Mouse (Mus musculus) C2C12 (cell line): ENCODE data around the gene Sox5. TPM values are rescaled to one million over a fixed set of nuclear protein-coding genes. Genes with fewer than 3 reads are reported as not detected.

Experiments used
- H3K27me3 ChIP-seq: one replicate; pipeline ENCODE4 v1.6.1; 2011; ENCODE audit not compliant: control insufficient read depth, insufficient read depth, insufficient read length
- H3K36me3 ChIP-seq: one replicate; pipeline ENCODE4 v1.6.1; 2011; ENCODE audit not compliant: control insufficient read depth, insufficient read depth
- H3K4me3 ChIP-seq: one replicate; pipeline ENCODE4 v1.5.1; 2011; ENCODE audit warnings: mild to moderate bottlenecking, control low read depth; ENCODE audit not compliant: poor library complexity, insufficient read depth, severe bottlenecking
- H3K79me2 ChIP-seq: one replicate; pipeline ENCODE4 v1.6.1; 2011; ENCODE audit not compliant: control insufficient read depth, insufficient read depth
- H3K79me3 ChIP-seq: one replicate; pipeline ENCODE4 v1.6.1; 2011; ENCODE audit warnings: low read depth, control low read depth
- H3ac ChIP-seq: one replicate; pipeline ENCODE3; 2011; ENCODE audit warnings: low read depth; ENCODE audit not compliant: control insufficient read depth, insufficient read length
- CEBPB ChIP-seq: IDR thresholded peaks from one replicate; pipeline ENCODE4 v1.6.1; 2011; ENCODE audit warnings: low read depth, mild to moderate bottlenecking, control low read depth, moderate library complexity
- CTCF ChIP-seq: IDR thresholded peaks from one replicate; pipeline ENCODE4 v1.5.1; 2011; ENCODE audit not compliant: control insufficient read depth, insufficient read depth, insufficient read length
- FOSL1 ChIP-seq: IDR thresholded peaks from one replicate; pipeline ENCODE4 v1.8.0; 2011; ENCODE audit warnings: mild to moderate bottlenecking, low read length; ENCODE audit not compliant: poor library complexity, insufficient read depth, severe bottlenecking
- MAX ChIP-seq: IDR thresholded peaks from one replicate; pipeline ENCODE4 v1.6.1; 2011; ENCODE audit warnings: mild to moderate bottlenecking, control low read depth
- MYOD1 ChIP-seq: IDR thresholded peaks from one replicate; pipeline ENCODE4 v1.6.1; 2011; ENCODE audit warnings: low read depth; ENCODE audit not compliant: control insufficient read depth, insufficient read length
- MYOG ChIP-seq: IDR thresholded peaks from one replicate; pipeline ENCODE4 v1.6.1; 2011; ENCODE audit not compliant: control insufficient read depth, insufficient read length; ENCODE audit errors: extremely low read depth
- USF1 ChIP-seq: IDR thresholded peaks from one replicate; pipeline ENCODE4 v1.6.1; 2011; ENCODE audit warnings: low read depth, mild to moderate bottlenecking, control low read depth, moderate library complexity
- polyA plus RNA-seq: library from polyadenylated mRNA; unstranded; fragments of >200 nt; fragmentation: generic; extraction: Trizol; gene quantifications from one replicate; pipeline ENCODE4 v1.2.1, GENCODE M21; 2012; ENCODE audit warnings: missing spikeins

Gene Sox5
- polyA plus RNA-seq, 1 experiment = 0.07 TPM

DNA sequence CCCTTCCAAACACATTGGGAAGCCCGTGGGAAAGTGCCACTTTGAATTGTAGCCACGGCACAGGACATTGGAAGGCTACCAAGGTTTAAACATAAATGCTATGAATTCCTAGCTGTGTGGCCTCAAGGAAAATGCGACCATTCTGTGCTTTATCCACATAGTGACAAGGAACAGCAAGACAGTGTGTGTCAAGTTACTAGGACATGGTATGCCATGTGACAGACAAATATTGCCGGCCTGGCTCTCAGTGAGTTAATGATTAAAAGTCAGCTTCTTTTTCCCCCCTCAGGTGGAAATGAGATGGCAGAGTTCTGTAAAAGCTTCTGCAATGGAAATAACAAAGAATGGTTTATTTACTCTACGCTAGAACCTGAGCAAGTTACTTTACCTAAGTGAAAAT lies 138.2 kb downstream of the Sox5 start:
- no peaks in the 10 kb centered on the region for H3K79me2 ChIP-seq
- H3K4me3 ChIP-seq = no peak overlapping the region
- H3ac ChIP-seq = no peak overlapping the region
- H3K27me3 ChIP-seq = no peaks in the 10 kb centered on the region
- no peaks in the 10 kb centered on the region for H3K79me3 ChIP-seq
- no peaks in the 10 kb centered on the region for H3K36me3 ChIP-seq
- TF ChIP-seq MYOG (no peak), MAX (no peak), CTCF (no peak), CEBPB (no peak), MYOD1 (no peak), FOSL1 (no peak), USF1 (no peak)

DNA sequence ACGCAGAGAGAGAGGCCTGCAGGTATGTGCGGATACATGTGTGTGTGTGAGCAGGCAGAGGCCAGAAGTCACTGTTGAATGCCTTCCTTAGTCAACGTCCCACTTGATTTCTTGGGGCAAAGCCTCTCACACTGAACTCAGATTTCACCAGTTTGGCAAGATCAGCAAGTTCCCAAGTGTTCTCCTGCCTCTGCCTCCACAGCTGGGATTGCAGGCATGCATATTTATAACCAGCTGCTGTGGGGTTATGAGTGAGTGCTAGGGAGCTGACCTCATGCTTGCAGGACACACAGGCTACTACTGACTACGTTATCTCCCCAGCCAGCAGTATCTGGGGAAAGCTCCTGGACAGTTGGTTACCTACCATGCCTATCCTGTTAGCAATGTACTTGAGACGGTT lies 139.9 kb downstream of the Sox5 start:
- TF ChIP-seq CTCF = no peak
- TF ChIP-seq FOSL1 = no peak
- no peak for TF ChIP-seq MAX
- TF ChIP-seq CEBPB = no peak
- TF ChIP-seq MYOG = no peak
- no peak for TF ChIP-seq MYOD1
- no peak for TF ChIP-seq USF1
- Histone ChIP-seq H3K27me3 (no peaks in the 10 kb centered on the region), H3K36me3 (no peaks in the 10 kb centered on the region), H3K79me3 (no peaks in the 10 kb centered on the region), H3K4me3 (no peak overlapping the region), H3ac (no peak overlapping the region), H3K79me2 (no peaks in the 10 kb centered on the region)

DNA sequence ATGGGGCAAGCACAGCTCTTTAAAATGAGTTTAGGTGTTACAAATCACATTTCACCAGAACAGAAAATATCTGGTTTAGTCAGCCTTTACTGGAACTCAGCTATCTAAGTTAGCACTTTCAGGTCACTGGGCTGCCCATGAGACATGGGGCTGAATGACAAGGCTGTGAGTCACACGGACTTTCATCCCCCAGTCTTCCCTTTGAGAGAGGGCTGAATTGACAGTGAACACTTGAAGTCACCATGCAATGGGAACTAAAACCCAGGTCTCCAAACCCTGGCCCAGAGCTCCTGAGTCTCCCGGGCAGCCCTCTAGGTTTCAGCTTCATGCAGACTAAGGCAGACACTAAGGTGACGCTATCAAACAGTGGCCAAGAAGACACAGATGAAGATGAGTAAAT lies 141.2 kb downstream of the Sox5 start:
- no peaks in the 10 kb centered on the region for H3K79me3 ChIP-seq
- H3K4me3 ChIP-seq = no peak overlapping the region
- H3K79me2 ChIP-seq = no peaks in the 10 kb centered on the region
- H3K27me3 ChIP-seq = no peaks in the 10 kb centered on the region
- TF ChIP-seq MYOG = no peak
- no peak for TF ChIP-seq USF1
- TF ChIP-seq MAX = no peak
- TF ChIP-seq CEBPB = no peak
- no peak for TF ChIP-seq MYOD1
- TF ChIP-seq CTCF = no peak
- no peak for TF ChIP-seq FOSL1
- H3ac ChIP-seq = no peak overlapping the region
- no peaks in the 10 kb centered on the region for H3K36me3 ChIP-seq

DNA sequence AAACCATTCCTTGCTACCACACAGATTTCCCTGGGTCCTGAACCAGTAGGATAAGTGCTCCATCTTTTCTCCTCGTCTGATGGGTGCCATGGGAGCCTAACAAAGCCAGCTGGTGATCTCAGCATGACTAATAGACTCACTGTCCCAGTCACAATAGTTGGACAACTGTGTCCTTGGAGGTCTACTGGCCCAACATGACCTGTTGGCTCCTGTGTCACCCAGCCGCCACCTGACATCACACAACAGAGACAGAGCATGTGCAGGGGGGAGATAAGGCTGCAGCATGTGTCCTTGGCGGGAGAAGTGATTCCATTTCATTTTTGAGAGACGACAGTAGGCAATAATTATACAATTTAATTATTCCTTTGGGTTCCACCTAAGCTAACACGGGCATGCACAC lies 143.2 kb downstream of the Sox5 start:
- no peaks in the 10 kb centered on the region for H3K79me3 ChIP-seq
- no peaks in the 10 kb centered on the region for H3K36me3 ChIP-seq
- no peak for TF ChIP-seq CEBPB
- no peak for TF ChIP-seq USF1
- no peak for TF ChIP-seq MAX
- TF ChIP-seq MYOG = no peak
- TF ChIP-seq CTCF = no peak
- TF ChIP-seq FOSL1 = no peak
- TF ChIP-seq MYOD1 = no peak
- H3ac ChIP-seq = no peak overlapping the region
- no peaks in the 10 kb centered on the region for H3K79me2 ChIP-seq
- H3K27me3 ChIP-seq = no peaks in the 10 kb centered on the region
- H3K4me3 ChIP-seq = no peak overlapping the region

- TF ChIP-seq USF1 (no peak), CTCF (no peak), MAX (no peak), FOSL1 (no peak), MYOG (no peak), CEBPB (no peak), MYOD1 (no peak)
- no peaks in the 10 kb centered on the region for H3K27me3 ChIP-seq
- no peaks in the 10 kb centered on the region for H3K79me3 ChIP-seq
- no peak overlapping the region for H3ac ChIP-seq
- no peaks in the 10 kb centered on the region for H3K79me2 ChIP-seq
- H3K36me3 ChIP-seq = no peaks in the 10 kb centered on the region
- no peak overlapping the region for H3K4me3 ChIP-seq
Measured at GRCm38 (mm10) chr6:144627539-144628115, 154.2 kb downstream of the Sox5 start.

GRCm38 (mm10) chr6:144621089-144621769 lies 160.5 kb downstream of the Sox5 start:
- Histone ChIP-seq H3K79me3 (no peaks in the 10 kb centered on the region), H3K36me3 (no peaks in the 10 kb centered on the region), H3ac (no peak overlapping the region), H3K4me3 (no peak overlapping the region), H3K27me3 (no peaks in the 10 kb centered on the region), H3K79me2 (no peaks in the 10 kb centered on the region)
- TF ChIP-seq MYOG (no peak), FOSL1 (no peak), CTCF (no peak), MYOD1 (no peak), CEBPB (no peak), USF1 (no peak), MAX (no peak)
